Mouse (Mus musculus): ENCODE data around the gene Otud7b. TPM values are rescaled to one million over a fixed set of nuclear protein-coding genes. Genes with fewer than 3 reads are reported as not detected.
"Not testable (repeated sequence)": the region's sequence is repeated elsewhere in the genome, so short reads cannot be mapped to it uniquely, and the experiment has no call there.

Otud7b gene
- total RNA-seq, 2 experiments from 2014 or later = 46.6 to 49.0 TPM

- DNase-seq = peak; percentile 76 to 81
- intact Hi-C loops (cut with DNase I) = no loop called here
These were observed 68.2 kb downstream of the Otud7b start, which contains the start of gene Sf3b4 for GRCm38 (mm10) chr3:96172197-96173178. Sf3b4 (plus strand) TSS chr3:96172332.

DNA sequence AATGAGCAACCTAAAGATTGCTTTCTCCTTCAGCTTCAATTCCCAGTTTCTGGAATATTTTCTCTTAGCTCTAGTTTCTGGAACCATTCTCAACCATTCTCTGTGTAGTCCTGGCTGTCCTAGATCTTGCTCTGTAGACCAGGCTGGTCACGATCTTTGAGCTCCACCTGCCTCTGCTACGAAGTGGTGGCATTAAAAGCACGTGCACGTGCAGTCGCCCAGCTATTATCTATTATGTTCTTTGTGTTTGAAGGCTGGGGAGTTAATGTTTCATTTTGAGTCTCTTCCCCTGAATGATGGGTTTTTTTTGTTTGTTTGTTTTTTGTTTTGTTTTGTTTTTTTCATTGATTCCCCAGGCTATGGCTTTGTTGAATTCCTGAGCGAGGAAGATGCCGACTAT is 68.9 kb downstream of the Otud7b start:
- intact Hi-C loops (cut with DNase I) = no loop called here
- DNase-seq = no peak

DNA sequence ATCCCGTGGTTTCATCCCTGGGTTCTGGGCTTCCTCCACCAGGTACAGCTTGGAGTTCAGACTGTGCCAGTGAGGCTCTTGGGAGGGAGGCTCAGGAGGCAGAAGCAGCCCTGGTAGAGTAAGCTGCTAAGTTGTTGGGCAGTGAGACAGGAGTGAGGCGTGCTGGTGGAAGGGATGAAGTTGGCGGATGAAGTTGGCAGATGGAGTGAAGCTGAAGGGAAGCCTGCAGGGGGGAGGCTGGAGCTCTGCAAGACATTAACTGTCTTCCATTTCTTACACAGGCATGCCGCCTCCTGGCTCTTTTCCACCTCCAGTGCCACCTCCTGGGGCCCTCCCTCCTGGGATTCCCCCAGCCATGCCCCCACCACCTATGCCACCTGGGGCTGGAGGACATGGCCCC is 69.7 kb downstream of the Otud7b start:
- DNase-seq; intact Hi-C loops (cut with DNase I): not testable (repeated sequence)

GRCm38 (mm10) chr3:96175251-96175650 is 70.9 kb downstream of the Otud7b start:
- intact Hi-C loops (cut with DNase I) = no loop called here
- DNase-seq = no peak

- no peak for DNase-seq
- intact Hi-C loops (cut with DNase I) = no loop called here
These were observed 74.1 kb downstream of the Otud7b start for GRCm38 (mm10) chr3:96178427-96178826.

GRCm38 (mm10) chr3:96178902-96179301 is 74.6 kb downstream of the Otud7b start:
- intact Hi-C loops (cut with DNase I) = no loop called here
- DNase-seq = no peak

- intact Hi-C loops (cut with DNase I) = no loop called here
- peak in 1 of 2 experiments; percentile 42 for DNase-seq
These were observed 75.2 kb downstream of the Otud7b start for GRCm38 (mm10) chr3:96179531-96179930.

DNA sequence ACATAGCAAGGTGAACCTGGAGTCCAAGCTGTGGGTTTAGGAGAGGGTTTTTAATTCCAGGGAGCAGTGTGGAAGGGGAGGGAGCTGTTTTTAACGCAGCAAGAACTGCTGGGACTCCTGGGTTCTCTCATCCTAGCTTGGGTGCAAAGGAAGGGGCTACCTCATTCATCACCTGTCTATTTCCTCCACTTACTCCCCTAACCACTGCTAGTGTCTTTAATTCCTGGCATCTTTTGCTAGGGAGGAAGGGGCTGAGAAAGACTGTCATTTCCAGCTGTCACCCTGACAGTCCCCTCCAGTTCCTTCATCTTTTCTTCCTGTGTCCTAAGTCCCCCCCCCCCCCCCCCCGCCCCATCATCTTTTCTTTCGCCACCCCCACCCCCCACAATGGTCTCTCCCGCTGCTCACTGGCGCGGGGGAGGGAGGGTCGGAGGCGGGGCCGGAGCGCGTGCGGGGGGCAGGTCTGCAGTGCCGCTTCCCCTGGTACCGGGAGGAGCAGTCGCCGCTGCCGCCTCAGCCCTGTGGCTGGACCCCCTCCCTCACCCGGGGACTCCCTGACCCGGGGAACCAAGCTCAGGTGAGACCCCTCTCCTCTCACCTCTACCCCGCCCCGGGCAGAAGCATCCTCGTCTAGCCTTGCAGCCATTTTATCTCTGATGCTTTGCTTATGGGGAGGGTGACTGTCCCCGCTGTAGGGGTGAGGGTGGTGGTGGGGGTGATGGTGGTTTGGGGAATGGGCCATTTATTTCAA is 76.6 kb downstream of the Otud7b start, which contains the start of gene Sv2a:
Sv2a (plus strand) TSS at position 425 of the 751 bp plus-strand sequence.
- intact Hi-C loops (cut with DNase I) = no loop called here
- no peak for DNase-seq

GRCm38 (mm10) chr3:96181510-96182381 is 77.4 kb downstream of the Otud7b start:
- no peak for DNase-seq
- intact Hi-C loops (cut with DNase I) = no loop called here

GRCm38 (mm10) chr3:96182382-96182776 is 78.1 kb downstream of the Otud7b start:
- DNase-seq = no peak
- intact Hi-C loops (cut with DNase I) = no loop called here

DNA sequence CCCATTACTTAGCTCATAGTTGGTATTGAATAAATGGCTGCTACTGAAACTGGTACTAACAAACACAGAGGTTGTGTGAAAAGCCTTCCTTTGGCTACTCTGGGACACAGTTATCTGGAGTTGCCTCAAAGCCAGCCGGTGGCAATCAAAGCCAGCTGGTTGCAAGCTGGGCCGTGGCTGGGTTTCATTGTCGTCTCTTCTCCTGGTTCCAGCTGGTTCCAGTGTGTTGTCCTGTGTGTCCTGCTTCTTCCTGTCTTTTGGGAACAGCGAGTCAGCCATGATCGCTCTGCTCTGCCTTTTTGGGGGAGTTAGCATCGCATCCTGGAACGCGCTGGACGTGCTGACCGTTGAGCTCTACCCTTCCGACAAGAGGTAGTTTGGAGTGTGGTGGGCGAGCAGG is 88.7 kb downstream of the Otud7b start:
- intact Hi-C loops (cut with DNase I) = no loop called here
- no peak for DNase-seq

GRCm38 (mm10) chr3:96194966-96195365 is 90.6 kb downstream of the Otud7b start:
- intact Hi-C loops (cut with DNase I) = no loop called here
- no peak for DNase-seq

- no peak for DNase-seq
- intact Hi-C loops (cut with DNase I) = no loop called here
These were observed 91.4 kb downstream of the Otud7b start for GRCm38 (mm10) chr3:96195616-96196313.

DNA sequence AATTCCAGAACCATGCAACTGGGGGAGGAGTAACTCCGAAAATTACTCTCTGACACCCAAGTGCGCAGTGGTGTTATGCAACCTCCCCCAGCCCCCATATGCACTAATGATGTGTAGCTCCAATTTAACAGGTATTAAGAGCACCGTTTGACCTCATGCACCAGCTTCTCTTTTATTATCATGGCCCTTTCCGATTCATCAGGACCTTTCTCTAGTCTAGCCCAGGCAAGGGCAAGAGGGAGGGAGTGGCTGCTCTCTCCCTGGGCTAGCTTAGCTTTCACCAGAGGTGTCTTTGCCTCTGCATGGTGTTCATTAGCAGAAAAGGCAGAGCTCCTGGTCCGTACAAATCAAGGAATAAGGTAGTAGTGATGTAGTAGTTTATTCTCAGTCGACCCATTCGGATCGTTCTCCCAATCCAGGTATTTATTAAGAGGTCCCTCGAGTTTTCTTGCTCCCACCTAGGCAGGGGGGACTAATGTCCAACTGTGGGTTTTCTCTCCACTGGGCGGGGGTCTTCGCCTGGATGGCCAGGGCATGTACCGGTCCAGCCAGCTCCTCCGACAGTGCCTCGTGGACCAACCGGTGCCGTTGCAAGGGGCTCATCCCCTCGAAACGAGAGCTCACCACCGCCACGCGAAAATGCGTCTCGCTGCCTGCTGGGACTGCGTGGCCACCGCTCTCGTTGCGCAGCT is 92.3 kb downstream of the Otud7b start:
- intact Hi-C loops (cut with DNase I) = no loop called here
- DNase-seq = no peak

GRCm38 (mm10) chr3:96197129-96197749 is 92.9 kb downstream of the Otud7b start:
- peak; percentile 76 for DNase-seq
- intact Hi-C loops (cut with DNase I) = no loop called here

GRCm38 (mm10) chr3:96198181-96198580 is 93.9 kb downstream of the Otud7b start:
- DNase-seq = no peak
- intact Hi-C loops (cut with DNase I) = no loop called here

- intact Hi-C loops (cut with DNase I); DNase-seq: not testable (repeated sequence)
These were observed 94.4 kb downstream of the Otud7b start for GRCm38 (mm10) chr3:96198601-96199251.

DNA sequence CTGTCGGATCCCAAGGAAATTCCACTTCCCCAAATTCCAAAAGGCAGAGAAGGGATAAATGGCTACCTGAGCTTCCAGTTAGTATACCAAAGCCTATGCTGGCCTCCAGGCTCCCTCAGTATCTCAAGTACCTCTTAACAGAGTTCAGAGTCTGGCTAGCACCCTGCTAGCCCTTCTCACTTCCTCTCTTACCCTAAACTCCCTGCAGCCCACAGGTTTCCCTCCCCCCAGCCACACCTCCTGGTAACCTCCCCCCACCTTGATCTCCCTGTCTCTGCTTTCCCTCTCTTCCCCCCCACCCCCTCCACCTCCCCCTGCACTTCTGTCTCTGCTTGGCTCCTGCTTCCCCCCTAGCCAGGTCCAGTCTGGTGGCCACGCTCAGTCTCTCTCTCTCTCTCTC is 95.4 kb downstream of the Otud7b start:
- DNase-seq = no peak
- intact Hi-C loops (cut with DNase I) = no loop called here
